Mouse (Mus musculus) layer of hippocampus, postnatal 14 days (tissue): ENCODE measurements around the gene Grid1. TPM values are rescaled to one million over a fixed set of nuclear protein-coding genes. Genes with fewer than 3 reads are reported as not detected.

Experiments
- DNase-seq, 2 experiments: peaks; one replicate each; pipeline ENCODE4 v3.0.0; 2021 to 2022; ENCODE audit warnings: low spot score in 2 of 2, mixed read lengths in 1 of 2
- microRNA-seq, 2 experiments: library from miRNA; unstranded; fragments of <30 nt; microRNA quantifications; one replicate each; pipeline ENCODE4 v1.2.0; 2021
- total RNA-seq, 2 experiments: library from RNA; stranded (reverse); gene quantifications; 2 replicates each; pipeline ENCODE4 v1.2.3; 2021

Grid1 gene
- total RNA-seq, 2 experiments from 2014 or later, result 52.9 to 53.1 TPM

DNA sequence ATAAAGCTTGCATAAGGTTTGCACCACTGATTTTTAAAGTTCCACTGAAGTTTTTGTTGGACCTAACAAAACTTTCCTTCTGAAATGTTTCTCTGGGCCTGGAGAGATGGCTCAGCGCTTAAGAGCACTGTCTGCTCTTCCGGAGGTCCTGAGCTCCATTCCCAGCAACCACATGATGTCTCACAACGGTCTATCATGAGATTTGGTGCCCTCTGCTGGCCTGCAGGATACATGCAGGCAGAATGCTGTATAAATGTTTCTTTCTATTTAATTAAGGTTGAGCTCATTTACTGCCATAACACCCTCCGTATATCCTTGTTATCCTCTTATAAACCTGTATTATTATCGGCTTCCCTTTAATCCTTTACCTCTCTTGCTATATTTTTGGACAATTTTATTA is 805.8 kb downstream of the Grid1 start:
- no peak for DNase-seq

Small RNAs within 50 kb of the gene (microRNA-seq; reads per million reads assigned to microRNA genes)
- 698 to 1,734 reads per million in 2 experiments for gene Mir346

Other genes starting within 250 kb of the Grid1 start
- gene Ldb3, start 231.4 kb upstream of the Grid1 start, total RNA-seq, result 1 to 10 TPM; 2.7 to 2.8 TPM
- not detected for gene Opn4, start 220.0 kb upstream of the Grid1 start, total RNA-seq
- 10 to 100 TPM; 46.1 to 47.0 TPM for gene Wapl, start 146.2 kb upstream of the Grid1 start, total RNA-seq